Mouse (Mus musculus) testis, adult 2 months (tissue): ENCODE data around the gene Slc25a21.

Experiments used
- CTCF ChIP-seq: fragments of 200-500 bp; IDR thresholded peaks from 2 replicates; pipeline ENCODE4 v1.5.1; 2012; ENCODE audit warnings: low read depth, mild to moderate bottlenecking, inconsistent platforms, low read length, moderate library complexity; ENCODE audit not compliant: control insufficient read depth, insufficient read depth, insufficient replicate concordance
- POLR2A ChIP-seq: fragments of 200-500 bp; IDR thresholded peaks from 2 replicates; pipeline ENCODE4 v1.6.1; 2012; ENCODE audit warnings: low read depth, mild to moderate bottlenecking, inconsistent platforms, low read length, moderate library complexity; ENCODE audit not compliant: control insufficient read depth

- TF ChIP-seq CTCF, result no peak
- TF ChIP-seq POLR2A, result no peak
Measured at GRCm38 (mm10) chr12:56807078-56807477, 390.2 kb downstream of the Slc25a21 start.
